Mouse (Mus musculus): ENCODE measurements around the gene Mrps23.

GRCm38 (mm10) chr11:88165683-88166364 lies 38.4 kb upstream of the Mrps23 start:
- no peak for TF ChIP-seq CTCF (IDR thresholded peaks at IDR 0.05; ENCODE audit: low read depth)
- TF ChIP-seq EP300 (IDR thresholded peaks at IDR 0.05; ENCODE audit: low read depth), result no peak
